Mouse (Mus musculus): ENCODE measurements around the gene Abca7. TPM values are rescaled to one million over a fixed set of nuclear protein-coding genes. Genes with fewer than 3 reads are reported as not detected.

The Abca7 gene
- total and polyA plus RNA-seq, 2 experiments from 2014 or later: 2.3 to 19.1 TPM

GRCm38 (mm10) chr10:79965325-79965724 lies 31.0 kb upstream of the Abca7 start:
- no peaks in the 10 kb centered on the region for H3K9me3 ChIP-seq (ENCODE audit: low read length)
- no peak overlapping the region for H3K4me2 ChIP-seq (ENCODE audit: low read depth, low read length)
- H3K4me1 ChIP-seq (ENCODE audit: insufficient read depth, low read length): peaks cover 8% of the 10 kb centered on the region
- no peak overlapping the region for H3K9ac ChIP-seq (replicated peaks; ENCODE audit: low read length)
- 90% methylated on average over 5 of the region's 5 CpGs for WGBS
- TF ChIP-seq CTCF (IDR thresholded peaks at IDR 0.05; ENCODE audit: low read depth): no peak
- no peak for ATAC-seq
- H3K27ac ChIP-seq: no peak overlapping the region
- H3K4me3 ChIP-seq (ENCODE audit: low read length): no peak overlapping the region
- H3K27me3 ChIP-seq (ENCODE audit: insufficient read depth, low read length): no peaks in the 10 kb centered on the region
- peaks cover 41% of the 10 kb centered on the region for H3K36me3 ChIP-seq (ENCODE audit: insufficient read depth, low read length)
- no peak for DNase-seq (ENCODE audit: low spot score)

GRCm38 (mm10) chr10:79966886-79967400 lies 29.4 kb upstream of the Abca7 start:
- no peak for TF ChIP-seq CTCF (IDR thresholded peaks at IDR 0.05; ENCODE audit: low read depth)
- H3K9me3 ChIP-seq (ENCODE audit: low read length): no peaks in the 10 kb centered on the region
- ATAC-seq (no peak), DNase-seq (ENCODE audit: low spot score) (no peak)
- peaks cover 9% of the 10 kb centered on the region; the same call in 1 of the 2 replicates for H3K27me3 ChIP-seq (ENCODE audit: insufficient read depth, low read length)
- H3K36me3 ChIP-seq (ENCODE audit: insufficient read depth, low read length): peaks cover 41% of the 10 kb centered on the region
- H3K4me1 ChIP-seq (ENCODE audit: insufficient read depth, low read length): peaks cover 10% of the 10 kb centered on the region
- no peak overlapping the region for H3K4me2 ChIP-seq (ENCODE audit: low read depth, low read length)
- no peak overlapping the region for H3K4me3 ChIP-seq (ENCODE audit: low read length)
- WGBS: 81% methylated on average over 5 of the region's 5 CpGs
- no peak overlapping the region for H3K9ac ChIP-seq (replicated peaks; ENCODE audit: low read length)
- H3K27ac ChIP-seq: no peak overlapping the region

- H3K9ac ChIP-seq (replicated peaks; ENCODE audit: low read length): no peak overlapping the region
- TF ChIP-seq CTCF (IDR thresholded peaks at IDR 0.05; ENCODE audit: low read depth): no peak
- no peak overlapping the region for H3K4me3 ChIP-seq (ENCODE audit: low read length)
- 62% methylated on average over 1 of the region's 1 CpGs for WGBS
- peak overlapping the region; percentile 20; the same call in 1 of the 2 replicates for H3K27ac ChIP-seq
- H3K36me3 ChIP-seq (ENCODE audit: insufficient read depth, low read length): peaks cover 41% of the 10 kb centered on the region
- DNase-seq (ENCODE audit: low spot score) (no peak), ATAC-seq (no peak)
- no peak overlapping the region for H3K4me2 ChIP-seq (ENCODE audit: low read depth, low read length)
- no peaks in the 10 kb centered on the region for H3K9me3 ChIP-seq (ENCODE audit: low read length)
- peaks cover 10% of the 10 kb centered on the region for H3K4me1 ChIP-seq (ENCODE audit: insufficient read depth, low read length)
- peaks cover 9% of the 10 kb centered on the region; the same call in 1 of the 2 replicates for H3K27me3 ChIP-seq (ENCODE audit: insufficient read depth, low read length)
These were observed 28.1 kb upstream of the Abca7 start for GRCm38 (mm10) chr10:79968181-79968580.

GRCm38 (mm10) chr10:79969124-79969568 lies 27.1 kb upstream of the Abca7 start:
- 12% methylated on average over 3 of the region's 3 CpGs for WGBS
- TF ChIP-seq CTCF (IDR thresholded peaks at IDR 0.05; ENCODE audit: low read depth): peak; percentile 43
- DNase-seq (ENCODE audit: low spot score) (peak; percentile 54), ATAC-seq (0 out of 2 replicates have a peak, but pooled peaks have one; percentile 33)
- Histone ChIP-seq H3K27ac (peak overlapping the region; percentile 26; the same call in 1 of the 2 replicates), H3K9ac (replicated peaks; ENCODE audit: low read length) (no peak overlapping the region), H3K27me3 (ENCODE audit: insufficient read depth, low read length) (peaks cover 9% of the 10 kb centered on the region; the same call in 1 of the 2 replicates), H3K9me3 (ENCODE audit: low read length) (no peaks in the 10 kb centered on the region), H3K4me2 (ENCODE audit: low read depth, low read length) (no peak overlapping the region), H3K4me1 (ENCODE audit: insufficient read depth, low read length) (peaks cover 10% of the 10 kb centered on the region), H3K4me3 (ENCODE audit: low read length) (no peak overlapping the region), H3K36me3 (ENCODE audit: insufficient read depth, low read length) (peaks cover 35% of the 10 kb centered on the region)

GRCm38 (mm10) chr10:79970415-79971182 lies 25.7 kb upstream of the Abca7 start, which contains the start of gene Grin3b:
Gene Grin3b (plus strand): TSS chr10:79970715.
- Histone ChIP-seq H3K27ac (peak within 1 kb of the TSS; percentile 26; the same call in 1 of the 2 replicates), H3K4me3 (ENCODE audit: low read length) (peak within 1 kb of the TSS; percentile 40), H3K27me3 (ENCODE audit: insufficient read depth, low read length) (peaks cover 9% of the 10 kb centered on the region; the same call in 1 of the 2 replicates), H3K9ac (replicated peaks; ENCODE audit: low read length) (peak within 1 kb of the TSS; percentile 43), H3K4me1 (ENCODE audit: insufficient read depth, low read length) (peaks cover 10% of the 10 kb centered on the region), H3K9me3 (ENCODE audit: low read length) (no peaks in the 10 kb centered on the region), H3K36me3 (ENCODE audit: insufficient read depth, low read length) (peaks cover 22% of the 10 kb centered on the region), H3K4me2 (ENCODE audit: low read depth, low read length) (peak within 1 kb of the TSS; percentile 67)
- DNase-seq (ENCODE audit: low spot score): no peak
- ATAC-seq: peak; percentile 4; the same call in 1 of the 2 replicates
- 9% methylated on average over 41 of the region's 47 CpGs for WGBS
- TF ChIP-seq CTCF (IDR thresholded peaks at IDR 0.05; ENCODE audit: low read depth): no peak

- WGBS: 4% methylated on average over 20 of the region's 21 CpGs
- no peak for TF ChIP-seq CTCF (IDR thresholded peaks at IDR 0.05; ENCODE audit: low read depth)
- ATAC-seq: 0 out of 2 replicates have a peak, but pooled peaks have one; percentile 1
- Histone ChIP-seq H3K36me3 (ENCODE audit: insufficient read depth, low read length) (peaks cover 16% of the 10 kb centered on the region), H3K27ac (no peak overlapping the region), H3K27me3 (ENCODE audit: insufficient read depth, low read length) (peaks cover 9% of the 10 kb centered on the region; the same call in 1 of the 2 replicates), H3K4me2 (ENCODE audit: low read depth, low read length) (peak overlapping the region; percentile 67), H3K4me1 (ENCODE audit: insufficient read depth, low read length) (peaks cover 10% of the 10 kb centered on the region), H3K9ac (replicated peaks; ENCODE audit: low read length) (peak overlapping the region; percentile 43), H3K4me3 (ENCODE audit: low read length) (peak overlapping the region; percentile 40), H3K9me3 (ENCODE audit: low read length) (no peaks in the 10 kb centered on the region)
- no peak for DNase-seq (ENCODE audit: low spot score)
These were observed 25.2 kb upstream of the Abca7 start for GRCm38 (mm10) chr10:79971183-79971497.

All from hindbrain, postnatal 0 days (tissue).